Mouse (Mus musculus): ENCODE measurements around the gene P2ry1. TPM values are rescaled to one million over a fixed set of nuclear protein-coding genes. Genes with fewer than 3 reads are reported as not detected.

Gene P2ry1
- 3.9 and 5.7 TPM in 2 replicates for polyA plus RNA-seq (2015; fragmentation: Nextera tagmentation; extraction: Ambion mirVana)

DNA sequence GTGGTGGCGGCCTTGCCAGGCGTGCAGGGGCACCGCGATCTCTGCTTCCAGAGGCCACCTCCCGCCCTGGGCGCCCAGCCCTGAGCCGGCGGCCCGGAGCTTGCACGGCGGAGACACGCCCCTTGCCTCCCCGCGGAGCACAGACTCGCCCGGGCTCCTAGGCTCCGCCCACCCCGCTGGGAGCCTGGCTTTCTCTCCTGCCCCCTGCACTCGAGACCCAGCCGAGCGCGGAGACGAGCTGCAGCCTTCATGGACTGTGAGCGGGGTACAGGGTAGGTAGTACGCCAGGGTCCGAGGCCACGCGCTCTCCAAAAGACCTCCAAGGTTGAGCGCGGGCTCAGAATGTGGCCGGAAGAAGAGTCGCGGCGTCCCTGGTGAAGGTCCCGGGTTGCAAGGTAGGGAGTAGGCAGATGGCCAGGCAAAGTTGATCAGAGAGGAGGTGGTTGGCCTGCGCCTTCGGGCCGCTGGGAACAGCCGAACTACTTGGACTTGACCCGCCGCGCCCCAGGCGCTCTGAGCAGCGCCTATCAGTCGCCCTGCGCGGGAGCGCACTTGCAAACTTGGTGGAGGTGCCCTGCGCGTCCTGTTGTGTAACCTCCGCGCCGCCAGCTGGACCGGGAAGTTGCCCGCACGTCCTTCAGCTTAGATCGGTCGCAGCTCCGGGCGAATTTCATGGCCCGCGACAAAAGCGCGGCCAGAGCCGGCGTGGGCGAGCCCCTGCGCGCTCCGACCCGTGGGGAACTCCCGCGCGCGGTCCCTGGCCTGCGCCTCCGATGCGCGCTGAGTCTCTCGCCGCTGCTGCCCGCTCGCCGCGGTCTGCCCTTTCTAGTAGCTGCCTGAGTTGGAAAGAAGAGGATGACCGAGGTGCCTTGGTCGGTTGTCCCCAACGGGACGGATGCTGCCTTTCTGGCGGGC, at the start of gene P2ry1:
Gene P2ry1 (plus strand): TSS at position 209 of the 915 bp plus-strand sequence.
- WGBS: under 1% methylated on average over 90 of the region's 90 CpGs
- Histone ChIP-seq H3K4me1 (replicated peaks) (peaks cover 13% of the 10 kb centered on the region), H3K36me3 (no peaks in the 10 kb centered on the region), H3K9me3 (no peaks in the 10 kb centered on the region), H3K27ac (no peak within 1 kb of the TSS), H3K9ac (peak within 1 kb of the TSS; percentile 76), H3K27me3 (peaks cover 24% of the 10 kb centered on the region), H3K4me3 (peak within 1 kb of the TSS; percentile 70), H3K4me2 (peak within 1 kb of the TSS; percentile 98)
- ATAC-seq (ENCODE audit: low FRiP score): peak; percentile 96

DNA sequence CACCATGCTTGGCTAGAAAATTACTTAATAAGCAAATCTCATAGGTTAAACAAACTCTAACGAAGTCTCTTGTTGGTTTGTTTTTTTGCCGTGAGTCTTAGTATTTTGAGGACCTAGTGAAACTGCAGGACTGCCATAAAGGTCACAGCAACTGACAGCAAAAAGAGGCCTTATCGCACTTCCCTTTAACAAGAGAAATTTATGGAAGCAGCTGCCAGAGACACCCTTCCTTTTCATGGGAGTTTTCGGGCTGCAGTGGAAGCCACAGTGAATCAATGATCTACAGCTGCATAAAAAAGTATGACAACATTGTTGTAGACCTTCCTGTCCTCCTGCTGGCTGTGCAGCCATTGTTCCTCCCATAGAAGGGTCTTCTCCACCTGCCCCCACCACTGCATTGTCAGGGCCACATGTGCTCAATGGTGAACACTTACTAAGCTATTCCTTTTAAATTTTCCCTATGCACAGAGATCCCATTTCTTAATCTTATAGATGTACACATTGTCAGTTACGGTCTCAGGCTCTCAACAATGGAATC, 49.3 kb upstream of the P2ry1 start:
- ATAC-seq (ENCODE audit: low FRiP score): no peak
- Histone ChIP-seq H3K4me1 (replicated peaks) (no peaks in the 10 kb centered on the region), H3K27me3 (no peaks in the 10 kb centered on the region), H3K9me3 (no peaks in the 10 kb centered on the region), H3K4me3 (no peak overlapping the region), H3K4me2 (no peak overlapping the region), H3K36me3 (no peaks in the 10 kb centered on the region), H3K27ac (no peak overlapping the region), H3K9ac (no peak overlapping the region)
- WGBS: 90% methylated on average over 5 of the region's 5 CpGs

DNA sequence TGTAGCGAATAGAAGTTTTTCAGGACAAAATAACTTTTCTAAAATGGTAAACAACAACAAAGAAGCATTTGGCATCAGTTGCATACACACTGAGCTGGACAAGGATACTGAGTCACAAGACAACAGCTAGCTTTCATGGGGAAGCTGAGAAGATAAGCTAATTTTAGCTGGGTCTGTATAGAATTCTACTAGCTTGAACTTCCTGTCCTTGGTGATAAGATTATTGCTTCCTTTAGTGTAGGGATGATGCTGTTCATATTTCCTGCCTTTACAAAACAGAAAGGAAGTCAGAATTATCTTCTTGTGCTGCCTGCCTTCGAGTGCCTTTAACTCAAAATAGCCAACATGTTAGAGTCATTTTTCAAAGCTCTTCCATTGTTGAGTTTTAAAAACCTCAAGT, 48.5 kb upstream of the P2ry1 start:
- no peaks in the 10 kb centered on the region for H3K36me3 ChIP-seq
- no peak overlapping the region for H3K27ac ChIP-seq
- WGBS: 78% methylated on average over 2 of the region's 2 CpGs
- no peak overlapping the region for H3K4me2 ChIP-seq
- ATAC-seq (ENCODE audit: low FRiP score): no peak
- H3K4me1 ChIP-seq (replicated peaks): no peaks in the 10 kb centered on the region
- no peaks in the 10 kb centered on the region for H3K27me3 ChIP-seq
- H3K4me3 ChIP-seq: no peak overlapping the region
- H3K9me3 ChIP-seq: no peaks in the 10 kb centered on the region
- no peak overlapping the region for H3K9ac ChIP-seq

DNA sequence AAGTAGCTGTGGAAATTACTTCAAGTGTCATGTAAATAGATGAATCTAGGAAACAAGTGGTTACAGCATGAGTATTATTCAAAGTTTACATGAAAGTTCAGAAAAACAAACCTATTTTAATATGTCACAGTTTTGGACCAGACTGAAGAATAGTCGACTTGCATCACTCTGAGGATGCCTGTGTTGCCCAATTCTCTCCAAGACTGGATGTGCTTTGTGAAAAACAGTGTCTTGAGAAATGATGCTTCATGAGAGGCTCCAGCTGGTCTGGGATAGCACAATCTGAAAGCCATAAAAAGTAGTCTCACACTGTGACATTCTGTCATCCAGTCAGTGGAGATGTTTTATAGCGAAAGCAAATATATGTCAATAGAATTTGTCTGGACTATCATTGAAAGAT, 43.8 kb upstream of the P2ry1 start:
- Histone ChIP-seq H3K27me3 (no peaks in the 10 kb centered on the region), H3K4me2 (no peak overlapping the region), H3K4me1 (replicated peaks) (no peaks in the 10 kb centered on the region), H3K4me3 (no peak overlapping the region), H3K27ac (no peak overlapping the region), H3K36me3 (no peaks in the 10 kb centered on the region), H3K9me3 (no peaks in the 10 kb centered on the region), H3K9ac (no peak overlapping the region)
- no peak for ATAC-seq (ENCODE audit: low FRiP score)
- WGBS: 90% methylated on average over 2 of the region's 2 CpGs

DNA sequence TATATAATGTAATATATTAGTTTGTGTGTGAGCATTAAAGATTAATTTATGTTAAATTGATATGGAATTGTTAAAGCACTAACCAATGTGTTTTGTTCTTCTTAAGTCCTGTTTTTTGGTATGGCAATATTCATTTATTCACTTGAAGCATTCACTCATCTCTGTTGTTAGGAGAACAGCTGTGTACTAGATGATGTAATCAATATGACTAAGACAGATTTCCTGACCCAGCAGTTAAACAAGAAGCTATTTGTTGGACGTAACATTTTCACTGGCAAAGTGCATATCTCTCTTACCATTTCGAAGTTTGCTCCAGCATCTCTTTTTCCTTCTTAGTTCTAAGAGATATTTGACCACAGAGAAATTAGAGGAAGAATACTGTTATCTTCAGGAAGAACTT, 37.5 kb upstream of the P2ry1 start:
- no peaks in the 10 kb centered on the region for H3K9me3 ChIP-seq
- no peaks in the 10 kb centered on the region for H3K36me3 ChIP-seq
- no peaks in the 10 kb centered on the region for H3K27me3 ChIP-seq
- H3K4me2 ChIP-seq: no peak overlapping the region
- H3K4me3 ChIP-seq: no peak overlapping the region
- H3K9ac ChIP-seq: no peak overlapping the region
- H3K4me1 ChIP-seq (replicated peaks): no peaks in the 10 kb centered on the region
- ATAC-seq (ENCODE audit: low FRiP score): no peak
- WGBS: 84% methylated on average over 2 of the region's 2 CpGs
- no peak overlapping the region for H3K27ac ChIP-seq

DNA sequence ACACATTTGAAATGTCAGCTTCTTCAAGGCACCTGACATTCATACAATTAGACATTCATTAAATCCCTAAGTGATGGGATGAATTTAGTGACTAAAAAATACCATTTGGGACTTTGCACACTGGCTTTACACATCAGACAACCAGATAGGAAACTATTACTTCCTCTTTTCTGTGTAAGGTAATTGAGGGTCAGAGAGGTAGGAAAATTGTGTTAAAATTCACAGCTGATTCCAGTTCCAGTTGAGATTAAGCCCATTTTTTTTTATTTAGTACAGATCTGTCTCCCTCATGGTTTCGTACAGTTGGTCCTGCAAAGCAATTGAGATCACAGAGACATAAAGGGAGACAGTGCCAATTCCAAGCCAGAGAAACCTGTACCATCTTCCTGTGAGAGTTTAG, 27.7 kb upstream of the P2ry1 start:
- no peaks in the 10 kb centered on the region for H3K4me1 ChIP-seq (replicated peaks)
- no peaks in the 10 kb centered on the region for H3K36me3 ChIP-seq
- no peak overlapping the region for H3K27ac ChIP-seq
- no peak for ATAC-seq (ENCODE audit: low FRiP score)
- no peaks in the 10 kb centered on the region for H3K27me3 ChIP-seq
- no peak overlapping the region for H3K4me2 ChIP-seq
- 91% methylated on average over 1 of the region's 1 CpGs for WGBS
- H3K9me3 ChIP-seq: no peaks in the 10 kb centered on the region
- H3K4me3 ChIP-seq: no peak overlapping the region
- H3K9ac ChIP-seq: no peak overlapping the region

DNA sequence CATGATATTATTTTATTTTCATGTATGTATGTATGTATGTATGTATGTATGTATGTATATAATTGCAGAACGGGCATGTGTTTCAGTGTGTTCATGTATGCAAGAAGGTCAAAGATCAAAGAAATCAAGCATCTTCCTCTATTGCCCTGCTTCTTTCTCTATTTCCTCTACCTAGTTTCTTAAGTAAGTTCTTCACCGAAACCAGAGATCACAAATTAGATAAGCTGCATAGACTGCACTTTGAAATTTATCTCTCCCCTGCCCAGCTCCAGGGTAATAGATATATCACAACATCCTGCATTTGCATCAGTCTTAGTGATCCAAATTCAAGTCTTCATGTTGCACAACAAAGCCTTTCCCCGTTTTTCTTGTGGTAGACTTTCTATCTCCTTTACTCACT, 20.5 kb upstream of the P2ry1 start:
- H3K4me3 ChIP-seq: no peak overlapping the region
- H3K27me3 ChIP-seq: no peaks in the 10 kb centered on the region
- H3K4me2 ChIP-seq: no peak overlapping the region
- no peak overlapping the region for H3K9ac ChIP-seq
- WGBS: 88% methylated on average over 3 of the region's 3 CpGs
- ATAC-seq (ENCODE audit: low FRiP score): no peak
- no peaks in the 10 kb centered on the region for H3K36me3 ChIP-seq
- H3K27ac ChIP-seq: no peak overlapping the region
- no peaks in the 10 kb centered on the region for H3K4me1 ChIP-seq (replicated peaks)
- no peaks in the 10 kb centered on the region for H3K9me3 ChIP-seq

DNA sequence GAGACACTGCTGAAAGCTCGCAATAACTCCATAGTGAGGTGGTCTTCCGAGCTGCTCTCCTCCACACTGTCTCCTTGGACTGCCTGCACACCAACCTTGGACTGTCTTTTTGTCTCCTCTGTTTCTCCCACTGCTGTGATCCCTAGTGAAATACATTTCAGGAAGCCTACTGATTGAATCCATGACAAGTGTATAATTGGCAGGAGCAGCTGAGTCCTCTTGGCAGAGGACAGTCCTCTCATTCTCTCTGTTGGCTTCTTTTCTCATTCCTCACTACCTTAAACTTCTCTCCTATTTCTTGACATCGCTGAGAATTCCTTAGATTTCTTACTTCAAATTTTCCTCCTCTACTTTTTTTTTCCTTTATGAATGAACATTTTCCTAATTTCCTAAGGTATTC, 4.5 kb upstream of the P2ry1 start:
- Histone ChIP-seq H3K27me3 (peaks cover 10% of the 10 kb centered on the region), H3K9me3 (no peaks in the 10 kb centered on the region), H3K36me3 (no peaks in the 10 kb centered on the region), H3K4me2 (no peak overlapping the region), H3K27ac (no peak overlapping the region), H3K9ac (no peak overlapping the region), H3K4me3 (no peak overlapping the region), H3K4me1 (replicated peaks) (peaks cover 5% of the 10 kb centered on the region; the same call in 1 of the 2 replicates)
- ATAC-seq (ENCODE audit: low FRiP score): no peak
- 73% methylated on average over 3 of the region's 3 CpGs for WGBS

DNA sequence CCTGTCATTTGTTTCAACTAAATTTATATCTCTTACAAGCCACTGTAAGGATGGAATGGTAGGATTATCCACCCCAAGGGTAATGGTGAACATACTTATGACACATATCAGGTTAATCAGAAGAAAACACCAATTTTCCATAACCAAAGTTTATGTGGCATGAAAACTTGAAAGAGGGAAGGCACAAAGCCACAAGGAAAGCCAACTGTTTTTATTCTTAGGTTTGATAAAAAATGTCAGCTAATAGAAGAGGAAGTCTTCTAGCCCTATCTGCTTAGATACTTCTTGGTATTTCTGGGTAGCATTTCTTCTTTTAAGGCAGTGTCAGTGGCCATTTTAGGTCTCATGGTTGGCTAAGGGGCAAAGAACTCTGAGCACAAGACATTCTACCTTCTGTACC, 2.9 kb upstream of the P2ry1 start:
- no peak overlapping the region for H3K4me2 ChIP-seq
- H3K9ac ChIP-seq: no peak overlapping the region
- H3K9me3 ChIP-seq: no peaks in the 10 kb centered on the region
- ATAC-seq (ENCODE audit: low FRiP score): no peak
- H3K4me3 ChIP-seq: no peak overlapping the region
- no peaks in the 10 kb centered on the region for H3K36me3 ChIP-seq
- peaks cover 24% of the 10 kb centered on the region for H3K27me3 ChIP-seq
- peaks cover 13% of the 10 kb centered on the region for H3K4me1 ChIP-seq (replicated peaks)
- H3K27ac ChIP-seq: no peak overlapping the region

DNA sequence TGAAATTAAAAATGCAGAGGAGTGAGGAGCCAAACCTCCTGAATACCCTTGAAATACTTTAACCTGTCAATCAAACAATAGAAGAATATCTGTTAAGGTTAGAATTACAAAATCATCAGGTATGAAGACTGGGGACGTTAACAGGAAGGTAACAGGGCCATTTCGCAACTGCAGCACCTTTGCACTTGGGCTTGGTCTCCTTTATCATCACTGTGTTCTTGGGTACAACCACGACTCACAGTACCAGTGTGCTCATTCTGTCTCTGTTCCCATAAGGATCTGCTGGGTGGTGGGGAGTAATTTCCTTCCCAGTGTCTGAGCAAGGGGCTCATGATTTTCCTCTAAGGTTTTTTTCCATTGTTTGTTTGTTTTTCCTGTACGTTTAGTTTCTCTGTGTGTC, 1.8 kb upstream of the P2ry1 start:
- Histone ChIP-seq H3K27ac (no peak overlapping the region), H3K4me2 (no peak overlapping the region), H3K4me1 (replicated peaks) (peaks cover 13% of the 10 kb centered on the region), H3K27me3 (peaks cover 24% of the 10 kb centered on the region), H3K4me3 (no peak overlapping the region), H3K9me3 (no peaks in the 10 kb centered on the region), H3K9ac (no peak overlapping the region), H3K36me3 (no peaks in the 10 kb centered on the region)
- 78% methylated on average over 4 of the region's 4 CpGs for WGBS
- no peak for ATAC-seq (ENCODE audit: low FRiP score)

DNA sequence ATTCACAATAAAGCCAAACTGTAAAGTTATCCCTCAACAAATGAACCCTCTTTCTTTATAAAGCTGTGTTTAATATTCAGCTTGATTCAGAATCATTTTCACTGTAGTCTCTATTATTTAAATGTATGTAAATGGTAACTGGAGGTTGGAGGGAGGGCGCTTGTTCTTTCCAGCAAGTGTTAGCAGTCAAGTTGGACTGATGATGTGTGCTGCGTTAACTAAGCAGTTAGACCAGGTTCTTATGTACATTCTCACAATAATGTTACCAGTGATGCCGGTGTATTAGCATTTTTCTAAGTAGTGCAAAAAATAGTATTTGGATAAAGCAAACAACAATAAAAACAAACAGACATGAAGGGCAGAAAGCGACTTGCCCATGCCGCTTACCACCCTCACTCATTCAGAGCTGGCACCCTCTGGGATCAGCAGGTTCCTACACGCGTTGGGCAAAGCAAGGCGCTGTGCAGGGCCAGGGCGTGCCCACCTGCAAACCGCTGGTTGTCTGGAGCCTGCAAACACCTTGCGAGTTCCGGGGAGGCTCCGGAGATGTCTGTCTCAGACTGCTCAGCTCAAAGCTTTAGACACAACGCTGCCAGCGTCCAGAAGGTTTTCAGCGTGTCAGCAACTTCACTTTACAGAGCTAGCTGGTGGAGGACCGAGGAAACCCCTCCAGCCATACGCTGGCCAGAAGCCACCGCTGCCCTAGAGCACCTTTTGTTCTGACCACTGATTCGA, 576 bp upstream of the P2ry1 start:
- H3K4me3 ChIP-seq: peak overlapping the region; percentile 70
- no peak overlapping the region for H3K27ac ChIP-seq

DNA sequence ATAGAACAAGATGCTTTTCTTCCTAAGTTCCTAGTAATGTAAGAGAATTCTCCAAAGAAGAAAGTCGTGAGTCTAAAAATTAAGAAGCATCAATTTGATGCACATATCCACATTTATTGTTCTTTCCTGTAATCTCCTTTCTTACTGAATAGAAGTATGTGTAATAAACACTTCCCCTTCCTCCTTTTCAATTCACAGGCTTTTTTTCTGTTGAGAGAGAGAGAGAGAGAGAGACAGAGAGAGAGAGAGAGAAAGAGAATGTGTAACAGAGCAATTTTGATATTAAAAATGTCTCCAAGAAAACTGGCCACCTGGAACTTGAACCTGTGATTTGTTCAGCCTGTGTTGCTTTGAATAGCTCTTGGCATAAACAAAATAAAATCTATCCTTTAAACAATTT, 2.0 kb downstream of the P2ry1 start:
- H3K4me3 ChIP-seq: no peak overlapping the region
- no peak overlapping the region for H3K27ac ChIP-seq
- H3K27me3 ChIP-seq: peaks cover 24% of the 10 kb centered on the region
- H3K9ac ChIP-seq: no peak overlapping the region
- H3K36me3 ChIP-seq: no peaks in the 10 kb centered on the region
- no peaks in the 10 kb centered on the region for H3K9me3 ChIP-seq
- ATAC-seq (ENCODE audit: low FRiP score): no peak
- H3K4me2 ChIP-seq: peak overlapping the region; percentile 8; the same call in 1 of the 2 replicates
- peaks cover 13% of the 10 kb centered on the region for H3K4me1 ChIP-seq (replicated peaks)
- 82% methylated on average over 1 of the region's 1 CpGs for WGBS

More for the DNA sequence above, 576 bp upstream of the P2ry1 start:
- 3% methylated on average over 20 of the region's 20 CpGs for WGBS
- peak; percentile 68 for ATAC-seq (ENCODE audit: low FRiP score)
- Histone ChIP-seq H3K4me2 (peak overlapping the region; percentile 98), H3K27me3 (peaks cover 24% of the 10 kb centered on the region), H3K9ac (peak overlapping the region; percentile 76), H3K36me3 (no peaks in the 10 kb centered on the region), H3K4me1 (replicated peaks) (peaks cover 13% of the 10 kb centered on the region), H3K9me3 (no peaks in the 10 kb centered on the region)
